23 mouse cellular contexts compared by ENCODE assay signal in genomic region chr13:101697461-101697860, GRCm38 (mm10).
DNase-seq lines count a peak whose midpoint lies in the region; ATAC-seq and TF ChIP-seq lines count a peak whose summit lies in the region.
"Had no signal": no experiment of that assay in that cellular context is flagged by ENCODE, and none has a peak within 500 bp of the region (broad histone marks: within the 10 kb centered on the region; RNA-seq: fewer than 3 reads in every experiment).

No protein-coding gene starts in this region.

- H3K27me3 ChIP-seq in kidney, embryonic 16.5 days (ENCODE audit: insufficient read depth, low read length) = no peaks in the 10 kb centered on the region
- H3K27me3 ChIP-seq in MEL (ENCODE audit: control insufficient read depth in 1 of 2, insufficient read depth in 2 of 2, low read length in 2 of 2) = no peaks in the 10 kb centered on the region
- H3K27me3 ChIP-seq in embryonic facial prominence, embryonic 14.5 days (replicated peaks; ENCODE audit: control insufficient read depth, insufficient read depth, low read length) = no peaks in the 10 kb centered on the region
- H3K27me3 ChIP-seq: heart, embryonic 15.5 days; hindbrain, embryonic 13.5 days; liver, embryonic 15.5 days had no signal

- no peak for TF ChIP-seq POLR2A in lung, adult 2 months (IDR thresholded peaks at IDR 0.05; ENCODE audit: borderline replicate concordance, extremely low read depth, low read depth, low read length)
- TF ChIP-seq POLR2A in MEL (IDR thresholded peaks at IDR 0.05; ENCODE audit: control insufficient read depth in 1 of 2, insufficient read depth in 1 of 2, low read depth in 1 of 2, low read length in 2 of 2, poor library complexity in 1 of 2) = no peak

- H3K79me2 ChIP-seq in MEL (ENCODE audit: control insufficient read depth, insufficient read depth, low read length, poor library complexity) = no peaks in the 10 kb centered on the region

- WGBS in kidney, embryonic 16.5 days = 47% methylated on average over 5 of the region's 5 CpGs
- 75% methylated on average over 5 of the region's 5 CpGs for WGBS in lung, adult 2 months
- WGBS in embryonic facial prominence, embryonic 14.5 days = 42% methylated on average over 5 of the region's 5 CpGs

- H3K9ac ChIP-seq in kidney, embryonic 16.5 days (replicated peaks; ENCODE audit: low read length) = 0 out of 2 replicates have a peak overlapping the region, but pooled peaks have one; percentile 4
- no peak overlapping the region for H3K9ac ChIP-seq in MEL (ENCODE audit: control insufficient read depth, low read depth, low read length, poor library complexity, severe bottlenecking)
- H3K9ac ChIP-seq in embryonic facial prominence, embryonic 14.5 days (ENCODE audit: low read depth, low read length) = no peak overlapping the region
- H3K9ac ChIP-seq: heart, embryonic 15.5 days; hindbrain, embryonic 13.5 days; liver, embryonic 15.5 days had no signal

- H3K4me3 ChIP-seq in kidney, embryonic 16.5 days (ENCODE audit: low read length) = no peak overlapping the region
- H3K4me3 ChIP-seq in lung, adult 2 months (replicated peaks; ENCODE audit: extremely low read depth, low read depth, low read length) = no peak overlapping the region
- H3K4me3 ChIP-seq in MEL (ENCODE audit: control insufficient read depth in 1 of 2, insufficient read depth in 1 of 2, low read depth in 2 of 2, low read length in 2 of 2) = no peak overlapping the region
- no peak overlapping the region for H3K4me3 ChIP-seq in embryonic facial prominence, embryonic 14.5 days (ENCODE audit: low read depth, low read length)
- H3K4me3 ChIP-seq: erythroblast, embryonic 14.5 days; heart, embryonic 10.5 days; heart, embryonic 15.5 days; hindbrain, embryonic 13.5 days; liver, embryonic 15.5 days had no signal

- H3K4me2 ChIP-seq in kidney, embryonic 16.5 days (replicated peaks; ENCODE audit: low read depth, low read length) = no peak overlapping the region
- H3K4me2 ChIP-seq in embryonic facial prominence, embryonic 14.5 days (ENCODE audit: low read depth, low read length) = 0 out of 2 replicates have a peak overlapping the region, but pooled peaks have one; percentile 4
- H3K4me2 ChIP-seq: heart, embryonic 15.5 days; hindbrain, embryonic 13.5 days; liver, embryonic 15.5 days had no signal

- ATAC-seq in kidney, embryonic 16.5 days (ENCODE audit: low FRiP score, low TSS enrichment) = no peak
- no peak for ATAC-seq in embryonic facial prominence, embryonic 14.5 days (ENCODE audit: low read depth)
- ATAC-seq: forebrain, embryonic 16.5 days; intestine, embryonic 16.5 days; midbrain, embryonic 16.5 days had no signal

- no peaks in the 10 kb centered on the region for H3K9me3 ChIP-seq in kidney, embryonic 16.5 days (ENCODE audit: low read length)
- H3K9me3 ChIP-seq in MEL (replicated peaks; ENCODE audit: insufficient read depth, low read length) = no peaks in the 10 kb centered on the region
- H3K9me3 ChIP-seq in embryonic facial prominence, embryonic 14.5 days (ENCODE audit: control insufficient read depth, low read length) = no peaks in the 10 kb centered on the region
- H3K9me3 ChIP-seq: heart, embryonic 10.5 days; heart, embryonic 15.5 days; hindbrain, embryonic 13.5 days; liver, embryonic 15.5 days had no signal

- 0 out of 2 replicates have a peak overlapping the region, but pooled peaks have one; percentile 59 for H3K27ac ChIP-seq in kidney, embryonic 16.5 days (ENCODE audit: low read length)
- no peak overlapping the region for H3K27ac ChIP-seq in MEL (ENCODE audit: control insufficient read depth, low read depth, low read length)
- H3K27ac ChIP-seq in embryonic facial prominence, embryonic 14.5 days (replicated peaks; ENCODE audit: low read depth, low read length) = peak overlapping the region; percentile 71
- H3K27ac ChIP-seq: heart, embryonic 10.5 days; heart, embryonic 15.5 days; hindbrain, embryonic 13.5 days; liver, embryonic 15.5 days had no signal

- no peak for DNase-seq in kidney, adult 8-10 months
- DNase-seq in lung, adult 2 months = peak; percentile 2
- no peak for DNase-seq in lung, postnatal 4 days
- DNase-seq in MEL (ENCODE audit: low read depth, low spot score) = no peak
- peak; percentile 20 for DNase-seq in embryonic facial prominence, embryonic 14.5 days (ENCODE audit: low spot score)
- DNase-seq in B cell, adult 2 months = no peak
- DNase-seq in adrenal gland, adult 18-20 months (ENCODE audit: low spot score in 2 of 2) = no peak
- DNase-seq: adrenal gland, adult 8-10 months; cerebellum, adult 2 months; cerebellum, postnatal 25 days; gastrocnemius, postnatal 14 days; layer of hippocampus, postnatal 36 days; left cerebral cortex, postnatal 4 days; right cerebral cortex, adult 18-20 months had no signal

- TF ChIP-seq EP300 in MEL (IDR thresholded peaks at IDR 0.05; ENCODE audit: low read depth in 1 of 2, low read length in 2 of 2) = no peak

- peaks cover 43% of the 10 kb centered on the region for H3K4me1 ChIP-seq in kidney, embryonic 16.5 days (ENCODE audit: insufficient read depth, low read length)
- H3K4me1 ChIP-seq in lung, adult 2 months (ENCODE audit: control insufficient read depth, insufficient read depth, low read length) = peaks cover 14% of the 10 kb centered on the region
- H3K4me1 ChIP-seq in MEL (ENCODE audit: control insufficient read depth in 1 of 2, insufficient read depth in 2 of 2, low read length in 2 of 2) = peaks cover 7 to 9% of the 10 kb centered on the region in 2 experiments
- peaks cover 30% of the 10 kb centered on the region for H3K4me1 ChIP-seq in embryonic facial prominence, embryonic 14.5 days (ENCODE audit: control insufficient read depth, insufficient read depth, low read length)

- no peak for TF ChIP-seq RAD21 in MEL (IDR thresholded peaks at IDR 0.05; ENCODE audit: low read depth, low read length)

- H3K36me3 ChIP-seq in kidney, embryonic 16.5 days (ENCODE audit: insufficient read depth, low read length) = peaks cover 8% of the 10 kb centered on the region; the same call in 1 of the 2 replicates
- peaks cover 13 to 17% of the 10 kb centered on the region in 2 experiments for H3K36me3 ChIP-seq in MEL (ENCODE audit: control insufficient read depth in 1 of 2, insufficient read depth in 2 of 2, low read length in 2 of 2)
- peaks cover 43% of the 10 kb centered on the region for H3K36me3 ChIP-seq in embryonic facial prominence, embryonic 14.5 days (ENCODE audit: control insufficient read depth, insufficient read depth, low read length)

- TF ChIP-seq CTCF in lung, adult 2 months (IDR thresholded peaks at IDR 0.05; ENCODE audit: insufficient read depth, low read length) = no peak
- TF ChIP-seq CTCF in MEL (IDR thresholded peaks at IDR 0.05 in 2 of 3, conservative IDR thresholded peaks at IDR 0.05 in 1 of 3; ENCODE audit: control insufficient read depth in 1 of 3, insufficient read depth in 1 of 3, low read depth in 2 of 3, low read length in 3 of 3, poor library complexity in 1 of 3, severe bottlenecking in 1 of 3) = no peak

TF ChIP-seq in MEL, 35 proteins besides CTCF, POLR2A, EP300 and RAD21:
- TF ChIP-seq ZMIZ1 (IDR thresholded peaks at IDR 0.05; ENCODE audit: low read depth, low read length) (no peak), MAX (IDR thresholded peaks at IDR 0.05; ENCODE audit: low read length) (no peak), USF1 (IDR thresholded peaks at IDR 0.05; ENCODE audit: low read depth, low read length) (no peak), RCOR1 (IDR thresholded peaks at IDR 0.05; ENCODE audit: low read depth, low read length) (peak; percentile 66)

Comparison
In these comparisons a context has a peak if more than half of its experiments do, and no peak if none do; other contexts are left out.
1. DNase-seq: peak in lung, adult 2 months (single experiment) and embryonic facial prominence, embryonic 14.5 days (single experiment); none in kidney, adult 8-10 months (0 of 2), lung, postnatal 4 days (0 of 2), MEL (single experiment), B cell, adult 2 months (0 of 2) and adrenal gland, adult 18-20 months (0 of 2).